Mouse (Mus musculus) CD8-positive naive resting alpha-beta T cell, adult 2 months (primary cell): ENCODE measurements around the gene Psd.

Experiments used
- DNase-seq, 2 experiments: peaks; one replicate each; pipeline ENCODE4 v3.0.0; 2022; ENCODE audit warnings: low read depth in 2 of 2, low spot score in 2 of 2

Psd gene

DNA sequence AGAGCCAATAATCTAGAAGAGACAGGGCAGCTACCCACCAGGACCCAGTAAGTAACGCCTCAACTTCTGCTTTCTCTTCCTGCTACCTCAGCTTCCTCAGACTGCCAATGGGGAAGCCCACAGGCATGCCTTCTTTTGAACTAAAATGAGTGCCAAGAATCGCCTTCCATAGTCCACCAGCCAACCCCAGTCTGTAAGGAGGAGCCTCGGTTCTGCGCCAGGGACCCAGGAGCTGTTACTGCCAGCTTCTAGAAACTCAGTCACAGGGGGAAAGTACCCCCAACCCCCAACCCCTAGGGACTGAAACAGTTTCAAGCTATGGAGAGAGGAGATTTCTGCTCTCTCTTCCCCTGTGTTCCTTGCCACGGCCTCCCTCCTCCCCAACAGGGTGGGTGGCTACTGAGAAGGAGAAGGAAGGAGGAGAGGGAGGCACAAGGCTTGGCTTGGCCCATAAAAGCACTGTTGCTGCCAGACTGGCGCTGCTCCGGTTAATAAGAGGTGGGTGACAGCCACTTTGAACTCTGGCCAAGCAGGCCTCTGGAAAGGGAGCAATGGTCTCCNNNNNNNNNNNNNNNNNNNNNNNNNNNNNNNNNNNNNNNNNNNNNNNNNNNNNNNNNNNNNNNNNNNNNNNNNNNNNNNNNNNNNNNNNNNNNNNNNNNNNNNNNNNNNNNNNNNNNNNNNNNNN, 12.5 kb upstream of the Psd start:
- no peak for DNase-seq

DNA sequence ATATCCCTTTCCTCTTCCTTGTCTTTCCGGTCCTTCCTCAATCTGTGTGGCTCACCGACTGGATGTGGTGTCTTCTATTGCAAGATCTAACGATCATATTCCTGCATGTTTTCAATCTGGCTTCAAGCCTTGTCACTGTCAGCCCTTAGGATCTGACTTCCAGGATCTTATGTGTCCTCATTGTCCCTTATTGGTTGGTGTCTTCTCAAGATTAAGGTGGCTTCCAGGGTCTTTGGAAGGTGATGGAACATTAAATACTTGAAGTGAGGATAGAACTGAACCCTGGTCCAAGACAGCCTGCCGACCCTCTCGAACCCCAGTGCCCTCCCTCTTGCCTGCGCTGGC, 12.0 kb upstream of the Psd start:
- no peak for DNase-seq

DNA sequence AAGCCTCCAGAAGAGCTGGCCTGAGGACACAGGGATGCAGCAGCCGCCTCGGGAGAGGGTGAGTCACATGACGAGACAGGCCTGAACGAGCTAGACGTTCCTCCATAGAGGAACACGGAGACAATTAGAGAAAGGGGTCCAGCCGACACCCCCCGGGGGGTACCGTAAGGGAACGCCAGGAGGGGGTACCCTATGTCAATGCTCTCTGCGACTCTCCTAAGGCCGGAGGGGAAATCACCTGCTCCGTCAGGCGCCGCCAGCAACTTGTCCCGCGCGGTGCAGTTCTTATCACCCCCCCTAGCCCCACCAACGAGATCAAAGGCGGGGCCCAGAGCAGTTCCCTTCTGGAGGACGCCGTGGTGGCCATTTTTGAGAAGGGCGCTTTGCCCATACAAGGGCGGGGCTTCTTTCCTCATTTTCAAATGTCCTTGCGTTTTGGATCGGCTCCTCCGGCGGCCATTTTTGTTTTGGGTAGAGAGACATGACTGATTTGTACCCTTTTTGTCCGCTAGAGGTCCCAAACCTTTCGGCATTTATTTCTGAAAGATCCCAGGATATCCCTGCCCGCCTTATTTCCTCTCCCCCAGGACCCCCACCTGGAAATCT, 11.5 kb upstream of the Psd start, which contains the start of gene Cuedc2:
Gene Cuedc2, minus strand, starts transcription at position 372 of the 606 bp plus-strand sequence.
- peak; percentile 88 to 94 for DNase-seq

DNA sequence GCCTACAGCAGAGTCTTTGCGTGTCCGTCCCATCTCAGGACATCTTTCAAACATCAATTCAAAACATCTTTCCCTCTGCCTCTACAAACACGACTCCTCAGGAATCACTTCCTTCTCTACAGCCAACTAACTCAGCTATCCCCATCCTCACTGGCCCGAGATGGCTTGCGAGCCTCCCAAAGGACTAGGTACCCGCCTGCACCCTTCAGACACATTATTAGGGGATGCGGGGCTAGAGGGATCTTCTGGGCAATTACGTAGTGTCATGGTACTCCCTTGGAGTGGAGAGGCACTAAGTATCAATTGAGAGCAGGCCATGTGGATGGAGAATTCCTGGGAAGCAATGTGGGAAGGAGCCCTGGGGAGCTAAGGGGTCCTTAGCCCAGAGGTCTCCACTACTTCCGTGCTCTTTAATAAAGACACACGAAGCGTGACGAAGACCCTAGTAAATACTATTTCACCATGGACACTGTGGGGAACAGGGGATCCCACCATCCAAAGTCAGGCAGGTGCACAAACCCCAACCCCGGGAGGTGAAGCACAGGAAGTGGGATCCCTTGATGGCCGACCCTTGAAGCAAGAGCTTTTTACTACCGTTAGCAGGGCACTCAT, 10.9 kb upstream of the Psd start:
- no peak for DNase-seq

DNA sequence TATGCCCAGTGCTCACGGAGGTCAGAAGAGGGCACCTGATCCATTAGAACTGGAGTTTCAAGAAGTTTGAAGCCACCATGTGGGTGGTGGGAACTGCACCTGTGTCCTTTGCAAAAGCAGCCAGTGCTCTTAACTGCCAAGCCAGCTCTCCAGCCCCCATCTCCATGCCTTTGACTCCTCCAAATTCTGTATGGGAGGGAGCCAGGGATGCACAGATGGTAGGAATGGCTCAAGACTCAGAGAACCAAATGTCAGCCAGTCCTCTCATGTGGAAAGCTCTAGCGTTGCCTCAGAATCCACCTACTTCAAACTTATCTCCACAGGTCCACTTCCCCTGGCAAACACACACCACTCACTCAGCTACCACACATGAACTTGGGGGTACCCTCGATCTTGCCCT, 7.0 kb upstream of the Psd start:
- no peak for DNase-seq

DNA sequence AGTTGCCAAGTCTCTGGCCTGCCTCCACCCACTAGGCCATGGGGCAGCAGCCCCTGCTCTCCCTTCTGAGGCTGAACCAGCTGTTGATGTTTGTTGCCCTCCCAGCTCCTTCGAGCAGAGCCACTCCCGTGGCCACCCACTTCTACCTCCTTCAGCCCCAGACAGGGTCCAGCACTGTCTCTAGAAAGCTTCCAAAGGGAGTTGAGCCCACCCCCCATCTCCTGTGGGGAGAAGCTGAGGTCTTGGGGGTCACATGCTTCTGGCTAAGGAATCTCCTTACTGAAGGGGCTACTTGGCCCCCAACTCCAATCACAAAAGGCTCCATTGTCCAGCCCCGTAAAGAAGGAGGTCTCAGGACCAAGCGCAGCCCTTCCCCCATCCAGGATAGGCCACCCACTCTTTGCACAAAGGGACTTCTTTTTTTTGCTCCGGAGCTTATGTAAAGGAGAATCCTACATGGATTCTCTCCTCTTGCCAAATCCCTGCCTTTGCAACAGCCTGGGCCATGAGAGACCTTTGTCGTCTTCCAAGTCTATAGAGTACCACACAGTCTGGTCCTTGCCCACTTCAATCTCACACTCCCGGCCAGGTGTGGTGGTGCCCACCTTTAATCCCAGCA, 5.9 kb upstream of the Psd start:
- DNase-seq, result no peak

DNA sequence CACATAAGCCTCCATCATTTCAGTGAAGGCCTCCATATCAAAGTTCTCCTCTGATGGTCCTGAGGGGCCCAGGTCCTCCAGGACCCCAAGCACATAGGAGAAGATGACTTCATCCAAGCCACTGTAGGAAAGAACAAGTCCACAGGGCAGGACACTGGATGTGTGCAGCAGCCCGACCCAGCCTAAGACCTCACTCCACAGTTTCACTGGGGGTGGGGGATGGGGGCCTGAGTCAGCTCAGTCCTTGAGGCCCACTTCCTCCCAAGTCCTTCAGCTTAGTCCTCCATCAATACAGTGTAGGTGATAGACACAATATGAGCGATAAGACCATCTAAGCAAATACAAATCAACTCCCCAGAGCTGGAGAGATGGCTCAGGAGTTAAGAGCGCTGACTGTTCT, 5.0 kb upstream of the Psd start:
- DNase-seq, result no peak

DNA sequence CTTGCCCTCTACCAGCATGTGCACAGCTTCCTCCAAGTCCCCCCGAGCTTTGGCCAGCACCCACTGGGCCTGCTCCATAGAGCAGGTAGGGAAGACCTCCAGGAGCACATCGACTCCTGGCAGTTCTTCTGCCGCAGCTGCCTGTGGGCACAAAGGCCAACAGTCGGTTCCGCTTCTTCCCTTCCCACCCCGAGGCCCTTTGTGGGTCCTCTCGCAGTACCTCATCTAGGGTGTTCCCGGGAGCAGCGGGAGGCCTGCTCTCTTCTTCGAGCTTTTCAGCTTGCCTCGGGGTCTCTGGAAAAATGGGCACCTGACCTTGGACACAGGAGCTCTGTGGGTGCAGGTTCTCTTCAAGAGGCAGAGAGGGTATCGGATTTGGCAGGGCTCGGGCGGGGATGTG, 4.4 kb upstream of the Psd start:
- no peak for DNase-seq

DNA sequence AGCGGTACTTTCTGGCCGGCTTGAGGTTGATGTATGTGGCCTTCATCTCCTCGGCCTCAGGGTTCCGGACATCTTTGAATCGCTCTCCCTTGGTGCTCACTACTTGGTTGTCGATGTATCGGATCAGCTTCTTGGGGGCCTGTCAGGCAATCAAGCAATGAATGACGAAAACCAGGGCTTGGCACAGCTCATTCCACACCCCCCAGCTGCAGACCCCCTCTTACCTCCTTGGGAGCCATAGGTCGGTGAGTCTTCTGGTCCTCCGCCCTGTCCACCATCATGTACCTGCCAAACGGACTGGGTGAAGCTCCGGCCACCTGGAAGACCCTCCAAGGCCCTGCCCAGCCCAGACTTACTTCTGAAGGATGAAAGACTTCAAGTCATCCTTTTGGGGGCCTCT, 3.7 kb upstream of the Psd start:
- DNase-seq, result no peak

DNA sequence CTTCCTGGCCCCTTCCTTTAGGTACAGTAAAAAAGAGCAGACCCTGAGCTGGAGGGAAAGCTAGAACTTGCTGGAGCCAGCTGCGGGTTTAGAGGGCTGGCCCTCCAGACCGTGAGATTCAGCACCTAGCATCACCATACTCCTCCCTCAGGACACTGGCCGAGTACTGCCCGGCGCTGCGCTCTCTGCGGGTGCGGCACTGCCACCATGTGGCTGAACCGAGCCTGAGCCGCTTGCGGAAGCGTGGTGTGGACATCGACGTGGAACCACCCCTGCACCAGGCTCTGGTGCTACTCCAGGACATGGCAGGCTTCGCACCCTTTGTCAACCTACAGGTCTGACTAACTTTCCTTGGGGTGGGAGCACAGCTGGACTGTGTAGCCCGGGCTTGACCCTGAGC, 3.0 kb upstream of the Psd start:
- DNase-seq, result no peak

DNA sequence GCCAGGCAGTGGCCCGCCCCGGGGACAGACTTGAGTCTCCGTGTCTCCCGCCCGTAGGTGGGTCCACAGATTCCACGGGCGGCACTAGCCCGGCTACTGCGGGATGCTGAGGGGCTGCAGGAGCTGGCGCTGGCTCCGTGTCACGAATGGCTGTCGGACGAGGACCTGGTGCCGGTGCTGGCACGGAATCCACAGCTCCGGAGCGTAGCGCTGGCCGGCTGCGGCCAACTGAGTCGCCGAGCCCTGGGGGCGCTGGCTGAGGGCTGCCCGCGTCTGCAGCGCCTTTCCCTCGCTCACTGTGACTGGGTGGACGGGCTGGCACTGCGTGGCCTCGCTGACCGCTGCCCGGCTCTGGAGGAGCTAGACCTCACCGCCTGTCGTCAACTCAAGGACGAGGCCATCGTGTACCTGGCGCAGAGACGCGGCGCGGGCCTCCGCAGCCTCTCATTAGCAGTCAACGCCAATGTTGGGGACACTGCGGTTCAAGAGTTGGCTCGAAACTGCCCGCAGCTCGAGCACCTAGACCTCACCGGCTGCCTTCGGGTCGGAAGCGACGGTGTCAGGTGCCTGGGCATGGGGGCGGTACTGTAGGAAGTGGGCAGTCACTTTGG, 2.2 kb upstream of the Psd start:
- no peak for DNase-seq

DNA sequence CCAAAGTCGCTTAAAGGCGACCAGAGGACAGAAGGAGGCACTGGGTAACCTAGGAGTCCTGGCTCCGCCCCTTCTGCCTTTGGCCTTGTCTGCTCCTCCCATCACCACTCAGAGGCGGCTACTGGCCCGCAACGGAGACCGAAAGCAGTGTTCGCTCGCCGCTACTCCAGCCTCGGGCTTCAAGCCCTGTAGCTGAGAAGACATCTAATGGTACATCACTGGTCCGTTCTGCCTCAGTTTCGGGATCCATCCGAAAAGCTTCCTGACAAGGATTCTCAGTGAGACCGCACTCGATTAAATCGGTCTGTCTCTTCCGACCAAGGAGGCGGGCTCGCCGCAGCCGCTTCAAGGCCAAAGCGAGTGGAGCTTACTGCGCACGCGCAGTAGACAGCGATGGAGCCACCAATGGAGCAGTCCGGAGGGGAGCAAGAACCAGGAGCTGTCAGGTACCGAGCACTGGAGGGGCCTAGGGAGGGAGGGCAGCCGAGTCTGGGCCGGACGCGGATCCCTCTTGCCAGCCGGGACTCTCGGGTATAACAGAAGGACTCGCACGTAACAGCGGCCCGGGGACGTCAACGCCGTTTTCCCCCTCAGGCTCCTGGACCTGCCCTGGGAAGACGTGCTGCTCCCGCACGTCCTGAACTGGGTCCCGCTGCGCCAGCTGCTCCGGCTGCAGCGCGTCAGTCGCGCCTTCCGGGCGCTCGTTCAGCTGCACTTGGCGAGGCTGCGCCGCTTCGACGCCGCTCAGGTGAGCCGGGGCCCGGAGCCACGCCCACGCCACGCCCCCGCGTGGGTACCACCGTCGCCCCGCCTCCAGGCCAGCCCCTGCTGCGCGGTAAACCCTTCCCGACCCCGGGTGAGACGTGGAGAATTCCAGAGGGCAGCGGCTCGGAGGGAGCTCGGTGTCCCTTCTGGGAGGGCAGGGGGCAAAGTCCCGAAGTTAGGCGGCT, 1.4 kb upstream of the Psd start, which contains the start of gene Fbxl15:
Gene Fbxl15, plus strand, starts transcription at position 104 of the 950 bp plus-strand sequence.
- DNase-seq, result peak; percentile 84 to 86

DNA sequence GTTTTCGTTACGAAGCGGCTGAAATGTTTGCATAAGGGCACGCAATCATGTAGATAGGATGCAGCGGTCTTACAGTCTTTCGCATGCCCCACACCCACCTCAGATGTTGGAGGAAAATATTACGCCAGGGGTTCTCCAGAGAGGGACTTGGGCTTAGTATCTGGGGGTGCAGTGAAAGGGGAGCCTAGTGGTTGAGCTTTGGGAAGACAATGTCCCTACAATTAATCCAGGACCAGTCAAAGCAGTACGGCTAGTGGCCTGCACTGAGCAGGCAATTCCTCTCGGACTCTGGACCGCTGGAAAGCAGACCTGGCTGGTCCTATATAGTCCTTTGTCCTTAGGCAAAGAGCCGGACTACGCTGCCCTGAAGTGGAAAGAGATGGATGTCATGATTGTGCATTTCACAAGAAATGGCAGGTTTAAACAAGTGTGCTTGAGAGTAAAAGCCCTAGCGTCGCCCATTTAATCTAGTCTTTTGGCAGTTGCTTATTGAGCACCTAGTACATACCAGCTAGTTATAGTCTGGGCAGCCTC, 642 bp upstream of the Psd start:
- DNase-seq, result no peak

DNA sequence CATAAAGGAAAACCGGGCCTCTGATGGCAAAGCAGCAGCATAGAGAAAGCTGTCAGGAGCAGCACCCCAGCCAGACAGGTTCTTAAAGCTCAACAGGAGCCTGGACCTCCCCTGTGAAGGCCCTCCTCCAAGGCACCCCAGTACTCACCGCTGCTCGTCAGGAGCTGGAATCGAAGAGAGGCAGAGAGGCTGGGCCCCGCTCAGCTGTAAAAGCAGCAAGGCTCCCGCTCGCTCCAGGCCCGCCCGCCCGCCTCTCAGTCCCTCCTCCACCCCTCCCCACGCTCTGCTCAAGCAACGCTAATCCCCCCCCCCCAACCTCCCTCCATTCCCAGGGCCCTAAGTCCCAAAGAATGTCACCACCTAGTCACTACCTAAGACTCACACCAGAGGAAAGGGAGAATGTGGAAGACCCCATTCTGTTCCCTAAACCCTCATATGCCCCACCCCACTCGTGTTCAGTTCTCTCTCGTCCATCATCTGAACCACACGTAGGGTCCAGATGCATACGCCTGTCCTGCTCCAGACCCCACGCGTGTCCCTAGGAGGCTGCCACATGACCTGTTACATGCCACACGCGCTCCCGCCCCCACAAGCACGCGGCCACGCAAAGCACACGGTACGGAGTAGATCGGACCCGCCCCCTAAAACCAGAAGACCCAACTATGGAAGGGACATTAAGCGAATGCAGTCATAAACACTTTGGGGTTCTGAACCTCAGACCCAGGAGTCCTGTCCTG, 769 bp downstream of the Psd start:
- DNase-seq, result no peak

DNA sequence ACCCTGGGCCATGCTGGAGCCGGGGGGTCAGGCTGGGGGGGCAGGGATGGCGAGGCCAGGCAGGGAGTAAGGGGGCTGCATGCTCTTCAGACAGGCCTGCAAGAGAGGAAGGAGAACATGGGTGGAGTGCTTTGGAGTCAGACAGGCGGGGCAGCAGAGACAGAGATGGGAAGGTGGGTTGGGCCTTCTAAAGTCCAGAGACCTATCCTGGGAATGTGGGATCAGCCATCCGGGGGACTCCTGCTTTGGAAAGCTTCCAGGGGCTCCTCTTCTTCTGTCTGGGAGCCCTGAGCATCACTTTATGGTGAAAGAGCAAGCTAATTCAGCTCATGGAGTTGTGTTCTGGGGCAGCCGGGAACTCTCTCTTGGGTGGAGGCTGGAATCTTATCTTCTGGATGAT, 2.0 kb downstream of the Psd start:
- no peak for DNase-seq

DNA sequence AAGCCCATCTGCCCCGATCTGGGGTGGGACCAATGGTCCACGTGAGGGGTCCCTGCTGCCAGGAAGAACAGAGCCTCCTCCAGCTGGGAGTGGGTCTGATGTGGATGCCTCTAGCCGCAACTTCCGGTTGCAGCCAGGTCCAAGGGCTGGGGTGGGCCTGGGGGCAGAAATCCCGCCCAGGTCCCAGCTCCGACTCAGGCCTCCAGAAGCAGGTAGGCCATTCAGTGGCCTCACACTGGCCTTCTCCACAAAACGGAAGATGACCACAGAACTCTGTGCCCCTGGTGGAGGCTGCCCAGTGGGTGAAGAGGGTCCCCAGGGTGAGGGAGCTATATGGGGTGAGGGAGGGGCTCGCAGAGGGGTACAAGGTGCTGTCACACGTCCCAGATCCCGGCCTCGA, 2.6 kb downstream of the Psd start:
- no peak for DNase-seq

DNA sequence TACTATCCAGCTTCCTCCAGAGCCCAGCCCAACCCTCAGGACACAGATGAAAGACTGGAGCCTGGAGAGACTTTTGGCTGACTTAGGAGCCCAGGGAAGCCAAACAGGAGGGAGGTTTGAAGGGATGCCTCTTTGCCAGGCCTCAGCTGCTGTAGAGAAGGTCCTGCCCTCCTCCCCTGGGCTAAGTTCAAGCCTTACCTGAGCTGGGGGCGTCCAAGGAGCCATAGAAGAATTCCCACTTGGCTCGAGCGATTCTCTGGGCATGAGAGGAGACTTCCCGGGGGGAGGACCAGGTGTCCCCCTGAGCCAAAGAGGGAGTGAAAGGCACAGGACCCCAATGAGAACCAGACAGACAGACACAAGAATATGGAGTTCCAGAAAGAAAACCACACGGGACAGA, 3.2 kb downstream of the Psd start:
- no peak for DNase-seq

DNA sequence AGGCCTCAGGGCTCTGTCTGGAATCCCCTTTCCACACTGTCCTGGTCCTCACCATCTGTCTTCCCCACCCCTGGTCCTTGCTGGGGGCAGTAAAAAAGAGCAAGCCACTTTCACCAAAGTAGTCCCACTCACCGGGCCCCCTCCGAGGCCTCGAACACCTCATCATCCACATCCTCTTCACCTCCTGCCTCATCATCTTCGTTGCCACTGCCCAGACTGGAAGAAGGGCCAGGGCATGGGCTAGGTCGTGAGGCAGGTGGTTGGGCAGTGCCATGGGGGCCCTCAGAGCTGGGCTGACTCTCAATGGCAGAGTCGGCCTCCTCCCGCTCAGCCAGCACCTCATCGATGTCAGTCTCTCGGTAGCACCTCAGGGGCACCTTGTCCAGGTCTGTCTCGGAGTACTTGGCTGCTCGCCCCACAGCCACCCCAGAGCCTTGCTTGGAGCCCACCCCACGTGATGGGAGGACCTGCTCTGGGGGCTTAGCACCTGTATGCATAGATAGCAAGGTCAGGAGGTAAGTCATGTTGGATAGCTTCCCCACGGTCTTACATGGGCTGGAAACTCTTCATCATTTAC, 3.9 kb downstream of the Psd start:
- DNase-seq, result no peak
